Mouse (Mus musculus): ENCODE results near the gene Rcn3.

Gene Rcn3

GRCm38 (mm10) chr7:45047491-45047890 is 44.5 kb downstream of the Rcn3 start:
- no peak for DNase-seq (ENCODE audit: low spot score)

- DNase-seq (ENCODE audit: low spot score) = no peak
These were observed 45.1 kb downstream of the Rcn3 start for GRCm38 (mm10) chr7:45046853-45047350.

GRCm38 (mm10) chr7:45045741-45046140 is 46.3 kb downstream of the Rcn3 start:
- DNase-seq (ENCODE audit: low spot score) = no peak

- no peak for DNase-seq (ENCODE audit: low spot score)
These were observed 48.7 kb downstream of the Rcn3 start for GRCm38 (mm10) chr7:45043307-45043706.

GRCm38 (mm10) chr7:45040851-45041250 is 51.2 kb downstream of the Rcn3 start:
- DNase-seq (ENCODE audit: low spot score) = no peak

GRCm38 (mm10) chr7:45038411-45038810 is 53.6 kb downstream of the Rcn3 start:
- no peak for DNase-seq (ENCODE audit: low spot score)

- peak; percentile 64 for DNase-seq (ENCODE audit: low spot score)
These were observed 54.2 kb downstream of the Rcn3 start for GRCm38 (mm10) chr7:45037720-45038361.

- DNase-seq (ENCODE audit: low spot score) = no peak
These were observed 55.3 kb downstream of the Rcn3 start for GRCm38 (mm10) chr7:45036702-45037101.

GRCm38 (mm10) chr7:45035631-45036030 is 56.4 kb downstream of the Rcn3 start:
- DNase-seq (ENCODE audit: low spot score) = no peak

- DNase-seq (ENCODE audit: low spot score) = no peak
These were observed 58.2 kb downstream of the Rcn3 start for GRCm38 (mm10) chr7:45033722-45034359.
